Mouse (Mus musculus) kidney, embryonic 16.5 days (tissue): ENCODE results near the gene Nacad. TPM values are rescaled to one million over a fixed set of nuclear protein-coding genes. Genes with fewer than 3 reads are reported as not detected.

ENCODE experiments used
- ATAC-seq: fragments of 200-750 bp; cut with Nextera tagmentation; 2 replicates; pipeline ENCODE4 v1.8.0; 2017; ENCODE audit warnings: moderate TSS enrichment; ENCODE audit not compliant: low FRiP score, low TSS enrichment
- H3K27ac ChIP-seq: fragments of 300-500 bp; sonication (generic); 2 replicates; pipeline ENCODE4 v1.5.1; 2014; ENCODE audit warnings: low read length
- H3K27me3 ChIP-seq: fragments of 300-500 bp; sonication (generic); 2 replicates; pipeline ENCODE4 v1.6.1; 2014; ENCODE audit warnings: low read length, control low read depth, mixed read lengths; ENCODE audit not compliant: insufficient read depth
- H3K36me3 ChIP-seq: fragments of 300-500 bp; sonication (generic); 2 replicates; pipeline ENCODE4 v1.6.1; 2014; ENCODE audit warnings: low read length, control low read depth, mixed read lengths; ENCODE audit not compliant: insufficient read depth
- H3K4me1 ChIP-seq: fragments of 300-500 bp; sonication (generic); 2 replicates; pipeline ENCODE4 v1.6.1; 2014; ENCODE audit warnings: low read length, control low read depth, mixed read lengths; ENCODE audit not compliant: insufficient read depth
- H3K4me2 ChIP-seq: fragments of 300-500 bp; sonication (generic); replicated peaks from 2 replicates; pipeline ENCODE4 v1.6.1; 2014; ENCODE audit warnings: low read depth, low read length
- H3K4me3 ChIP-seq: fragments of 300-500 bp; sonication (generic); 2 replicates; pipeline ENCODE4 v1.5.1; 2014; ENCODE audit warnings: mild to moderate bottlenecking, low read length
- H3K9ac ChIP-seq: fragments of 300-500 bp; sonication (generic); replicated peaks from 2 replicates; pipeline ENCODE4 v1.6.1; 2014; ENCODE audit warnings: low read length
- H3K9me3 ChIP-seq: fragments of 300-500 bp; sonication (generic); 2 replicates; pipeline ENCODE4 v1.6.1; 2016; ENCODE audit warnings: low read length, control low read depth
- WGBS: fragments of 180-500 bp; shearing (Covaris S2); extraction: QIAGEN DNeasy Blood & Tissue Kit; methylation state at CpG from one replicate; pipeline ENCODE4 v1.1.7; 2014; 5-methylcytosine and 5-hydroxymethylcytosine counted together
- polyA plus RNA-seq: library from polyadenylated mRNA; unstranded; fragments of >200 nt; fragmentation: Nextera tagmentation; extraction: Ambion mirVana; gene quantifications from 2 replicates; pipeline ENCODE4 v1.2.1, GENCODE M21; 2015

Nacad gene
- polyA plus RNA-seq, 1 experiment from 2014 or later = 2.0 TPM

DNA sequence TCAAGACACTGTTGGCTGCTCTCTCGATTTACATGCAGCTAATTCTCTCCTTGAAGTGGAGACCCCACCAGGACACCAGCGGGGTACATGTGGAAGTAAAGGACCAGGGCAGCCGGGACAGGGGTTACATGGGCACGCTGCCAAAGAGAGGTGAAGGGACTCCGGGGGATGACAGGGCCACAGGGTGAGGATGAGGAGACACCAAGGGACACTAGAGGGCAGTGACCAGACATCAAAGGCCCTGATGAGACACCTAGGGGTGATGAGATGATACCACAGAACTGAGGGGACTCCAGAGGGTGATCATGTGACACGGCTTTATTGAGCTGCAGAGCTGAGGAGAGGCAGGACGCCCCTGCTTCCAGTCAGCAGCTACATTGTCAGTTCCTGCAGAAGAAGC, 8.3 kb downstream of the Nacad start:
- Histone ChIP-seq H3K4me2 (no peak overlapping the region), H3K27ac (no peak overlapping the region), H3K27me3 (no peaks in the 10 kb centered on the region), H3K9me3 (no peaks in the 10 kb centered on the region), H3K4me3 (no peak overlapping the region), H3K36me3 (peaks cover 45% of the 10 kb centered on the region), H3K4me1 (peaks cover 5% of the 10 kb centered on the region; the same call in 1 of the 2 replicates), H3K9ac (no peak overlapping the region)
- WGBS = 67% methylated on average over 7 of the region's 7 CpGs
- no peak for ATAC-seq

DNA sequence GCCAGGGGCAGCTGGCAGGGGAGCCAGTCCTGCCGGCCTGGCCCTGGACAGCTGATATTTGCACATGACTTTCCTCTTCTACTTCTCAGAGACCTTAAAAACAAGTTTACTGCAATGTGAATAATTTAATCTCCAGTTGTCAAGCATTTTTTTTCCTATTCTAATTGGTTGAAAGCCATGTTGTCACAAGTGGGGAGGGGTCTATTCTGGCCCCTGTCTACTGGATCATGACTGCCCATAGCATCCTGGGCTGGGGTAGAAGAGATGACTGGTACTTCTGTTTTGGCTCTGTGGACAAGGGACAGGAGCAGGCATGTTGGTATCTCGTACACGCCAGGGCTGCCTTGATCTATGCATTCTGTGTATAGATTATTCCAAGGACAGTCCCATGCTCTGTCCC, 9.2 kb downstream of the Nacad start:
- no peak overlapping the region for H3K4me3 ChIP-seq
- 0 out of 2 replicates have a peak, but pooled peaks cover 5% of the 10 kb centered on the region for H3K4me1 ChIP-seq
- H3K9ac ChIP-seq = no peak overlapping the region
- H3K27me3 ChIP-seq = no peaks in the 10 kb centered on the region
- no peak for ATAC-seq
- H3K9me3 ChIP-seq = no peaks in the 10 kb centered on the region
- WGBS = 76% methylated on average over 3 of the region's 3 CpGs
- peaks cover 52% of the 10 kb centered on the region for H3K36me3 ChIP-seq
- no peak overlapping the region for H3K27ac ChIP-seq
- no peak overlapping the region for H3K4me2 ChIP-seq

DNA sequence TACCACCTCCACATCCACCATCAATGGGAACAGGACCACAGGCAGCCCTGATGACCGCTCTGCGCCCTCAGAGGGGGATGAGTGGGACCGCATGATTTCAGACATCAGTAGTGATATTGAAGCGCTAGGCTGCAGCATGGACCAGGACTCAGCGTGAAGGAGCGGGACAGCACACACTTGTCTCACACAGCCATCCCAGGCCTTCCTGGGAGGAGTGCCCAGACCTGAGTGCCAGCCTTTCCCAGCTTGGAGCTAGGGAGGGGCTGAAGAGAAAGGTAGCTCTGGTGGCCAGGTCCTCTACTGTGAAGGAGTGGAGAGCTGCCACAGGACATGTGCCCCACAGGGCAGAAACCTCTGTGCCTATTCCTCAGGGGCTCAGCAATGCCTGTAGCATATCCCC, 9.6 kb downstream of the Nacad start:
- H3K4me2 ChIP-seq = no peak overlapping the region
- 0 out of 2 replicates have a peak, but pooled peaks cover 5% of the 10 kb centered on the region for H3K4me1 ChIP-seq
- H3K9me3 ChIP-seq = no peaks in the 10 kb centered on the region
- ATAC-seq = no peak
- WGBS = 95% methylated on average over 6 of the region's 6 CpGs
- H3K27ac ChIP-seq = no peak overlapping the region
- H3K9ac ChIP-seq = no peak overlapping the region
- no peaks in the 10 kb centered on the region for H3K27me3 ChIP-seq
- peaks cover 52% of the 10 kb centered on the region for H3K36me3 ChIP-seq
- no peak overlapping the region for H3K4me3 ChIP-seq

DNA sequence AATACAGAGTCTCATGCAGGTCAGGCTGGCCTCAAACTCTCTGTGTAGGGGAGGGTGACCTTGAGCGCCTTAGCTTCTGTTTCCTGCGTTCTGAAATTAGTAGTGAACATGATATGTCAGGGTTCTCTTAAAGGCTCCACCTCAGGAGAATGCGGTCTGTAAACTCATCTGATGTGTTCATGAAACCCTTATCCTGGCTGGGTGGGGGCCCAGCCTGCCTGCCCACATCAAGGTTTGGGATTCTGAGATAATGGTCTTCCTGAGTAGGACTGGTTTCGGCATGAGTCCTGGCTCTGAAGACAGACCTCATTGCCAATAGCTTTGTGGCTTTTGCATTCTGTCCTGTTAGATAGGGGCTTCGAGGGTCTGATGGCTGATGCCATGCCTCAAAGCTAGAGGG, 10.5 kb downstream of the Nacad start:
- WGBS = 82% methylated on average over 5 of the region's 5 CpGs
- H3K4me1 ChIP-seq = 0 out of 2 replicates have a peak, but pooled peaks cover 5% of the 10 kb centered on the region
- no peak overlapping the region for H3K9ac ChIP-seq
- ATAC-seq = no peak
- no peaks in the 10 kb centered on the region for H3K9me3 ChIP-seq
- H3K4me2 ChIP-seq = no peak overlapping the region
- peaks cover 60% of the 10 kb centered on the region for H3K36me3 ChIP-seq
- no peaks in the 10 kb centered on the region for H3K27me3 ChIP-seq
- no peak overlapping the region for H3K4me3 ChIP-seq
- H3K27ac ChIP-seq = no peak overlapping the region

DNA sequence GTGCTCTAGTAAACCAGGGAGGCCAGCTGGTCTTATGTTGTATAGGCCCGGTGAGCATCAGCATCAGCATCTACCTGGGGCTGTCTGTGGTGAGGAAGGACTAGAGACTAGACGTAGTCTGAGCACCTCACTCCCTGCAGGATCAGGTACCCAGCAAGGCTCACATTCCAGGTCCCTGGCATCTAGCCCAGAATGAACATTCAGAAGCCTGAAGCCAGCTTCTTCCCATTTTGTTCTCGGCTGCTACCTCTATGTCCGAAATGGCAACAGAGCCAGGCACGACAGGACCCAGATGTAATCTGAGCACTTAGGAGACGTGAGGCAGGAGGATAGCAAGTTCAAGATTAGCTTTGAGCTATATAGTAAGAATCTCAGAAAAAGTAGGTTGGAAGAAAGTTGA, 11.0 kb downstream of the Nacad start:
- ATAC-seq = no peak
- Histone ChIP-seq H3K9me3 (no peaks in the 10 kb centered on the region), H3K27me3 (no peaks in the 10 kb centered on the region), H3K4me3 (no peak overlapping the region), H3K4me1 (0 out of 2 replicates have a peak, but pooled peaks cover 5% of the 10 kb centered on the region), H3K36me3 (peaks cover 64% of the 10 kb centered on the region), H3K9ac (no peak overlapping the region), H3K27ac (no peak overlapping the region), H3K4me2 (no peak overlapping the region)
- WGBS = 78% methylated on average over 6 of the region's 6 CpGs

DNA sequence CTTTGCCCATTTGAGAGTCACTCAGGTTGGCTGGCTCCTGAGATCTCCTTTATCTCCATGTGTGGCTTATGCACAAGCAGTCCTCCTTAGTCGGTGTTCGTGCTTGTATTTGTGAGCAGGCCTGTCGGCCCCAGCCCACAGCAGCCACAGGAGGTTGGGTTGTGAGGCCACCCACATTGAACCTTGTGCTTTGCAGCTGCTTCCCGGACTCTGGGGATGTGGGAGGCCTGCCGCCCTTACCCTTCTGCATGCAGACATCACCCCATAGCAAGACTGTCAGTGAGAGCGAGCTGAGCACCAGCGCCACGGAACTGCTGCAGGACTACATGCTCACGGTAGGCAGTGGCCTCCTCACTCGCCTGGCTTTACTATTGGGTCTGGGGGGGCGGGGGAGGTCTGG, 12.4 kb downstream of the Nacad start:
- H3K27me3 ChIP-seq = no peaks in the 10 kb centered on the region
- no peaks in the 10 kb centered on the region for H3K4me1 ChIP-seq
- no peak overlapping the region for H3K4me3 ChIP-seq
- peaks cover 74% of the 10 kb centered on the region for H3K36me3 ChIP-seq
- 80% methylated on average over 11 of the region's 11 CpGs for WGBS
- no peaks in the 10 kb centered on the region for H3K9me3 ChIP-seq
- ATAC-seq = no peak
- no peak overlapping the region for H3K27ac ChIP-seq
- no peak overlapping the region for H3K4me2 ChIP-seq
- H3K9ac ChIP-seq = no peak overlapping the region

DNA sequence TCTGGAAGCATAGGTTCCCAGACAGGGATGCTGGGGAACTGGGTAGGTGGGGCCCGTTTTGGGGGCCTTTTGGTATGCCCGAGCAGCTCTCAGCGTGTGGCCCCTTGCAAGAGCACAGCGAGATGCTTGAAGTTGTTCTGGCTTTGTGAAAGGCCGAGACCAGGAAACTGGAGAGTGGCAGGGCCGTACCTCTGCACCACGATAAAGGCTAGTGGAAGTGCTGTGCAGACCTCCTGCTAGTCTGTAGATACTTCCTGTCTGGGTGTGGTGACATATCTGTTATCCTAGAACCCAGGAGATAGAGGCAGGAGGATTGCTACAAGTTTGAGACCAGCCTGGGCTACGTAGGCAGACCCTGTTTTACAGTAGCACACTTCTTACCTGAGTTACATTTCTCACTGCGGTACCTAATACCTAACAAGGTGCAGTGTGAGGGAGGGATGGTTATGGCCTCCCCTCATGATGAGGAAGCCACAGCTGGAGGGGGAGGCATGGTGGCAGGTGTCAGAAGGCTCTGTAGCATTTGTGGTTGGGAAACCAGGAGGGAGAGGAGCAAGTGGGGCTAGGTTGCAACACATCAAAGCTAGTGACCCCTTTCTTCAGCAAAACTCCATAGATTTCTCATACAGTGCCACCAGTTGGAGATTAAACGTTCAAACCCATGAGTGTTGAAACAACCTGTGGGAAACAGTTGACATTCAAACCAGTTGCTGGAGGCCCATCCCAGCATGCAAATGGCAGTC, 14.7 kb downstream of the Nacad start:
- no peak overlapping the region for H3K4me3 ChIP-seq
- H3K9ac ChIP-seq = no peak overlapping the region
- H3K9me3 ChIP-seq = no peaks in the 10 kb centered on the region
- no peaks in the 10 kb centered on the region for H3K4me1 ChIP-seq
- peaks cover 69% of the 10 kb centered on the region for H3K36me3 ChIP-seq
- no peak overlapping the region for H3K27ac ChIP-seq
- H3K4me2 ChIP-seq = no peak overlapping the region
- WGBS = 88% methylated on average over 10 of the region's 10 CpGs
- no peaks in the 10 kb centered on the region for H3K27me3 ChIP-seq
- ATAC-seq = no peak

DNA sequence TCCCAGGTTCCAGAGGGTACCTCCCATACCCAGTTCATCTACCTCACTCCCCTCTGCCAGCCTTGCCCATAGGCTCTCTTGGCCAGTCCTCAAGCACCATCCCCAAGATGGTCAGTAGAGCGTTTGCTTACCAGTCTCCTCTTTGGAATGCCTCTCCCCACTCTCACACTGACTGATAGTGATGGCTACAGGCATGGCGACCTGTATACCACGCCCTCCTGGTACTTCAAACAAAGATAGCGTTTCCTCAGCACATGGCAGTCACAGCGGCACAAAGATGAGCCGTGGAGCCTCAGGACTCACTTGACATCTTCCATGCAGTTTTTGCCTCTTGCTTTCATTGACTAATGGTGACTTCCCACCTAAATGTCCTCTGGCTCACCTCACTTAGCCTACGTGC, 16.0 kb downstream of the Nacad start:
- Histone ChIP-seq H3K9ac (no peak overlapping the region), H3K9me3 (no peaks in the 10 kb centered on the region), H3K36me3 (peaks cover 65% of the 10 kb centered on the region), H3K4me2 (no peak overlapping the region), H3K27ac (no peak overlapping the region), H3K4me1 (no peaks in the 10 kb centered on the region), H3K4me3 (no peak overlapping the region), H3K27me3 (no peaks in the 10 kb centered on the region)
- no peak for ATAC-seq
- 91% methylated on average over 7 of the region's 7 CpGs for WGBS

DNA sequence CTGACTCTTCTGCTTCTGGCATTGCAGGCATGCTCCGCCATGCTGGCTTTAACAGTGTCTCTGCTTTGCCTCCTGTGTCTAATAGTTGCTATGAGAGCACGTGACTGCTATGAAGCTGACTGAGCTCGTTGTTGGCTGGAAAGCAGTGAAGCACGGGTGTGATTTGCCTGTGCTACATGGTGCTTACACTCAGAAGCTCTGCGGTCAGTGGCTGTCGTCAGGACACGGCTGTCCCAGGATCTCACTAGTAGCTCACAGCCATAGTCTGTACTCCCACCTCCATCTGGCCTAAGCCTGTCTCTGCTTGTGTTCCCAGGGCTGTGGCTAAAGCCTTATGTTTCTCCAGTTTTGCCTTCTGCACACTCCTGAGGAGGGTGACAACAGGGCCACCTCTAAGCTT, 17.6 kb downstream of the Nacad start:
- Histone ChIP-seq H3K27me3 (no peaks in the 10 kb centered on the region), H3K4me1 (no peaks in the 10 kb centered on the region), H3K4me2 (no peak overlapping the region), H3K9me3 (no peaks in the 10 kb centered on the region), H3K4me3 (no peak overlapping the region), H3K9ac (no peak overlapping the region), H3K27ac (no peak overlapping the region), H3K36me3 (peaks cover 51% of the 10 kb centered on the region)
- 94% methylated on average over 7 of the region's 7 CpGs for WGBS
- no peak for ATAC-seq

DNA sequence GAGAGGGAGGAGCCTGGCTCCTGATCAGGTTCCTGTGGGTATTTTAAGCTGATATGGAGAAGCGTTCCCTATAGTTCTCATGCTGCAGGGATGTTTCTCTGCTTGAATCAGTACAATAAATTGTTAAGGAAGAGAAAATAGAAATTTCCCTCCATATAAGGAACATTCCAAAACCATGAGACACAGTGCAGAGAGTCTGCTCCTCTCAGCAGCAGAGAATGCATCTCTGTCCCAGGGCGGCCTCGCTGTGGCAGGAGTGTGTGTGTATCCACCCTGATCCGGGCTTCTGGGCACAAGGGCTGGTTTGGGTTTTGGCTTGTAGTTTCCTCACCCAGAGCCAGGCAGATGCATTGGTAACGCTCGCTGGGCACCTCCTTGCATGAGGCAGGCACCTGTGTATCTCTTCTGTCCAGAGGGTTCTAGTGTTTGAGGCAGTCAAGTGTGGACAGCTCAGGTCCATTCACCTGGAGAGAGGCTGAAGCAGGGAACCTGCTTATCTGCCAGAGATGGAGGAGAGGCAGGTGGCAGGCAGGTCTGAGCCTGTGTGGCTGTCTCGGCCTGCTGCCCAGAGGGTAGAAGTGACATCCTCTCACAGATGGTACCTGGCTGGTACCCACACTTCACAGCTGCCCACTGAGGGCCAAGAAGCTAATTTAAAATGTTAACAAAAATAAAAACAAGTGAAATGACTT, 18.5 kb downstream of the Nacad start:
- Histone ChIP-seq H3K27me3 (no peaks in the 10 kb centered on the region), H3K27ac (no peak overlapping the region), H3K36me3 (peaks cover 42% of the 10 kb centered on the region), H3K9ac (no peak overlapping the region), H3K9me3 (no peaks in the 10 kb centered on the region), H3K4me1 (no peaks in the 10 kb centered on the region), H3K4me2 (no peak overlapping the region), H3K4me3 (no peak overlapping the region)
- ATAC-seq = no peak
- WGBS = 91% methylated on average over 7 of the region's 7 CpGs
